Mouse (Mus musculus): ENCODE measurements around the gene Pomt2. TPM values are rescaled to one million over a fixed set of nuclear protein-coding genes. Genes with fewer than 3 reads are reported as not detected.
A peak's percentile ranks its signal among the peaks of the same experiment; 100 is the strongest.

The Pomt2 gene
- polyA plus RNA-seq, 1 experiment from 2014 or later = 4.4 TPM

- ATAC-seq (ENCODE audit: low FRiP score, low TSS enrichment) = no peak
- no peak overlapping the region for H3K4me3 ChIP-seq (ENCODE audit: low read depth, low read length)
These were observed 54.1 kb downstream of the Pomt2 start for GRCm38 (mm10) chr12:87093671-87094070.

GRCm38 (mm10) chr12:87093249-87093648 is 54.5 kb downstream of the Pomt2 start:
- Histone ChIP-seq H3K4me1 (replicated peaks; ENCODE audit: control insufficient read depth, insufficient read depth) (no peaks in the 10 kb centered on the region), H3K27ac (replicated peaks) (peak overlapping the region; percentile 24; the same call in 1 of the 2 replicates), H3K36me3 (ENCODE audit: control insufficient read depth, insufficient read depth, low read length) (no peaks in the 10 kb centered on the region), H3K4me2 (replicated peaks; ENCODE audit: low read depth) (no peak overlapping the region), H3K27me3 (ENCODE audit: control insufficient read depth, insufficient read depth, low read length) (no peaks in the 10 kb centered on the region), H3K9me3 (ENCODE audit: control insufficient read depth, low read length) (no peaks in the 10 kb centered on the region), H3K4me3 (ENCODE audit: low read depth, low read length) (no peak overlapping the region), H3K9ac (ENCODE audit: low read length) (no peak overlapping the region)
- 49% methylated on average over 4 of the region's 4 CpGs for WGBS
- no peak for TF ChIP-seq CTCF (IDR thresholded peaks at IDR 0.05; ENCODE audit: low read depth)
- no peak for TF ChIP-seq EP300 (optimal IDR thresholded peaks at IDR 0.05)
- DNase-seq (ENCODE audit: low spot score) = no peak
- ATAC-seq (ENCODE audit: low FRiP score, low TSS enrichment) = peak; percentile 22; the same call in 1 of the 2 replicates

More at GRCm38 (mm10) chr12:87093671-87094070, 54.1 kb downstream of the Pomt2 start:
- peak overlapping the region; percentile 24; the same call in 1 of the 2 replicates for H3K27ac ChIP-seq (replicated peaks)
- TF ChIP-seq EP300 (optimal IDR thresholded peaks at IDR 0.05) (no peak), CTCF (IDR thresholded peaks at IDR 0.05; ENCODE audit: low read depth) (no peak)
- no peaks in the 10 kb centered on the region for H3K9me3 ChIP-seq (ENCODE audit: control insufficient read depth, low read length)
- DNase-seq (ENCODE audit: low spot score) = no peak
- no peaks in the 10 kb centered on the region for H3K4me1 ChIP-seq (replicated peaks; ENCODE audit: control insufficient read depth, insufficient read depth)
- no peak overlapping the region for H3K9ac ChIP-seq (ENCODE audit: low read length)
- WGBS = 45% methylated on average over 6 of the region's 6 CpGs
- H3K27me3 ChIP-seq (ENCODE audit: control insufficient read depth, insufficient read depth, low read length) = no peaks in the 10 kb centered on the region
- no peaks in the 10 kb centered on the region for H3K36me3 ChIP-seq (ENCODE audit: control insufficient read depth, insufficient read depth, low read length)
- H3K4me2 ChIP-seq (replicated peaks; ENCODE audit: low read depth) = no peak overlapping the region

GRCm38 (mm10) chr12:87091916-87092315 is 55.9 kb downstream of the Pomt2 start:
- H3K4me2 ChIP-seq (replicated peaks; ENCODE audit: low read depth) = no peak overlapping the region
- no peaks in the 10 kb centered on the region for H3K36me3 ChIP-seq (ENCODE audit: control insufficient read depth, insufficient read depth, low read length)
- no peak overlapping the region for H3K9ac ChIP-seq (ENCODE audit: low read length)
- WGBS = 86% methylated on average over 2 of the region's 2 CpGs
- TF ChIP-seq EP300 (optimal IDR thresholded peaks at IDR 0.05) = no peak
- no peak for TF ChIP-seq CTCF (IDR thresholded peaks at IDR 0.05; ENCODE audit: low read depth)
- no peak overlapping the region for H3K27ac ChIP-seq (replicated peaks)
- ATAC-seq (ENCODE audit: low FRiP score, low TSS enrichment) = no peak
- no peaks in the 10 kb centered on the region for H3K4me1 ChIP-seq (replicated peaks; ENCODE audit: control insufficient read depth, insufficient read depth)
- no peaks in the 10 kb centered on the region for H3K27me3 ChIP-seq (ENCODE audit: control insufficient read depth, insufficient read depth, low read length)
- DNase-seq (ENCODE audit: low spot score) = no peak
- no peak overlapping the region for H3K4me3 ChIP-seq (ENCODE audit: low read depth, low read length)
- H3K9me3 ChIP-seq (ENCODE audit: control insufficient read depth, low read length) = no peaks in the 10 kb centered on the region

GRCm38 (mm10) chr12:87089701-87090100 is 58.1 kb downstream of the Pomt2 start:
- TF ChIP-seq EP300 (optimal IDR thresholded peaks at IDR 0.05) = no peak
- TF ChIP-seq CTCF (IDR thresholded peaks at IDR 0.05; ENCODE audit: low read depth) = no peak
- H3K9me3 ChIP-seq (ENCODE audit: control insufficient read depth, low read length) = no peaks in the 10 kb centered on the region
- no peak overlapping the region for H3K9ac ChIP-seq (ENCODE audit: low read length)
- H3K4me2 ChIP-seq (replicated peaks; ENCODE audit: low read depth) = no peak overlapping the region
- H3K27ac ChIP-seq (replicated peaks) = no peak overlapping the region
- no peak overlapping the region for H3K4me3 ChIP-seq (ENCODE audit: low read depth, low read length)
- ATAC-seq (ENCODE audit: low FRiP score, low TSS enrichment) (no peak), DNase-seq (ENCODE audit: low spot score) (no peak)
- 65% methylated on average over 2 of the region's 2 CpGs for WGBS
- H3K36me3 ChIP-seq (ENCODE audit: control insufficient read depth, insufficient read depth, low read length) = no peaks in the 10 kb centered on the region
- no peaks in the 10 kb centered on the region for H3K27me3 ChIP-seq (ENCODE audit: control insufficient read depth, insufficient read depth, low read length)
- no peaks in the 10 kb centered on the region for H3K4me1 ChIP-seq (replicated peaks; ENCODE audit: control insufficient read depth, insufficient read depth)

GRCm38 (mm10) chr12:87089255-87089654 is 58.5 kb downstream of the Pomt2 start:
- 76% methylated on average over 4 of the region's 4 CpGs for WGBS
- no peak for ATAC-seq (ENCODE audit: low FRiP score, low TSS enrichment)
- no peak overlapping the region for H3K4me3 ChIP-seq (ENCODE audit: low read depth, low read length)
- no peak for DNase-seq (ENCODE audit: low spot score)
- no peak overlapping the region for H3K4me2 ChIP-seq (replicated peaks; ENCODE audit: low read depth)
- H3K4me1 ChIP-seq (replicated peaks; ENCODE audit: control insufficient read depth, insufficient read depth) = no peaks in the 10 kb centered on the region
- H3K27me3 ChIP-seq (ENCODE audit: control insufficient read depth, insufficient read depth, low read length) = no peaks in the 10 kb centered on the region
- no peaks in the 10 kb centered on the region for H3K9me3 ChIP-seq (ENCODE audit: control insufficient read depth, low read length)
- TF ChIP-seq CTCF (IDR thresholded peaks at IDR 0.05; ENCODE audit: low read depth) (no peak), EP300 (optimal IDR thresholded peaks at IDR 0.05) (no peak)
- H3K36me3 ChIP-seq (ENCODE audit: control insufficient read depth, insufficient read depth, low read length) = no peaks in the 10 kb centered on the region
- no peak overlapping the region for H3K9ac ChIP-seq (ENCODE audit: low read length)
- H3K27ac ChIP-seq (replicated peaks) = no peak overlapping the region

- Histone ChIP-seq H3K4me2 (replicated peaks; ENCODE audit: low read depth) (no peak overlapping the region), H3K36me3 (ENCODE audit: control insufficient read depth, insufficient read depth, low read length) (no peaks in the 10 kb centered on the region), H3K9me3 (ENCODE audit: control insufficient read depth, low read length) (no peaks in the 10 kb centered on the region), H3K27ac (replicated peaks) (no peak overlapping the region), H3K9ac (ENCODE audit: low read length) (no peak overlapping the region), H3K4me1 (replicated peaks; ENCODE audit: control insufficient read depth, insufficient read depth) (no peaks in the 10 kb centered on the region), H3K27me3 (ENCODE audit: control insufficient read depth, insufficient read depth, low read length) (no peaks in the 10 kb centered on the region), H3K4me3 (ENCODE audit: low read depth, low read length) (no peak overlapping the region)
- DNase-seq (ENCODE audit: low spot score) = no peak
- WGBS = 37% methylated on average over 4 of the region's 4 CpGs
- ATAC-seq (ENCODE audit: low FRiP score, low TSS enrichment) = no peak
- TF ChIP-seq EP300 (optimal IDR thresholded peaks at IDR 0.05) (no peak), CTCF (IDR thresholded peaks at IDR 0.05; ENCODE audit: low read depth) (peak; percentile 56)
These were observed 59.4 kb downstream of the Pomt2 start for GRCm38 (mm10) chr12:87088331-87088730.
